Mouse (Mus musculus) kidney, adult 2 months (tissue): ENCODE results near the gene Ints6. TPM values are rescaled to one million over a fixed set of nuclear protein-coding genes. Genes with fewer than 3 reads are reported as not detected.

Source experiments
- DNase-seq: peaks from one replicate; pipeline ENCODE4 v3.0.0; 2021
- H3K27ac ChIP-seq: fragments of 200-500 bp; 2 replicates; pipeline ENCODE4 v1.5.1; 2012; ENCODE audit warnings: low read depth, low read length, control low read depth, inconsistent platforms; ENCODE audit not compliant: insufficient read depth
- H3K27me3 ChIP-seq: fragments of 200-500 bp; replicated peaks from 2 replicates; pipeline ENCODE4 v1.6.1; 2012; ENCODE audit warnings: mild to moderate bottlenecking, moderate library complexity, low read length, inconsistent platforms; ENCODE audit not compliant: control insufficient read depth, insufficient read depth
- H3K36me3 ChIP-seq: fragments of 200-500 bp; 2 replicates; pipeline ENCODE4 v1.6.1; 2012; ENCODE audit warnings: mild to moderate bottlenecking, moderate library complexity, low read length, inconsistent platforms; ENCODE audit not compliant: control insufficient read depth, insufficient read depth
- H3K4me1 ChIP-seq: fragments of 200-500 bp; 2 replicates; pipeline ENCODE4 v1.6.1; 2011; ENCODE audit warnings: low read length; ENCODE audit not compliant: control insufficient read depth, insufficient read depth
- H3K4me3 ChIP-seq: fragments of 200-500 bp; 2 replicates; pipeline ENCODE4 v1.5.1; 2011; ENCODE audit warnings: mild to moderate bottlenecking, low read depth, low read length, control low read depth; ENCODE audit not compliant: insufficient read depth
- CTCF ChIP-seq: fragments of 200-500 bp; conservative IDR thresholded peaks from 2 replicates; pipeline ENCODE4 v1.5.1; 2011; ENCODE audit warnings: low read depth, mild to moderate bottlenecking, control low read depth, low read length, moderate library complexity, mixed read lengths; ENCODE audit not compliant: insufficient read depth, insufficient read length
- POLR2A ChIP-seq: fragments of 200-500 bp; IDR thresholded peaks from one replicate; pipeline ENCODE4 v1.6.1; 2011; ENCODE audit warnings: low read depth, low read length, control low read depth
- WGBS: fragments of 180-500 bp; shearing (Covaris S2); methylation state at CpG from one replicate; pipeline ENCODE4 v1.1.7; 2018; 5-methylcytosine and 5-hydroxymethylcytosine counted together
- polyA plus RNA-seq: library from polyadenylated mRNA; depleted of rRNA; stranded (reverse); fragments of >200 nt; gene quantifications from 2 replicates; pipeline ENCODE4 v1.2.3, GENCODE M21; 2012

The Ints6 gene
- polyA plus RNA-seq, 1 experiment: 3.3 TPM

- Histone ChIP-seq H3K27me3 (no peaks in the 10 kb centered on the region), H3K36me3 (no peaks in the 10 kb centered on the region; the same call in 1 of the 2 replicates), H3K27ac (no peak overlapping the region), H3K4me3 (no peak overlapping the region), H3K4me1 (no peaks in the 10 kb centered on the region)
- TF ChIP-seq POLR2A: no peak
- no peak for TF ChIP-seq CTCF
- 87% methylated on average over 2 of the region's 2 CpGs for WGBS
- no peak for DNase-seq
These were observed 9.5 kb downstream of the Ints6 start for GRCm38 (mm10) chr14:62751479-62751878.

GRCm38 (mm10) chr14:62735646-62736045 is 25.3 kb downstream of the Ints6 start:
- no peak overlapping the region for H3K4me3 ChIP-seq
- no peak overlapping the region for H3K27ac ChIP-seq
- no peaks in the 10 kb centered on the region for H3K27me3 ChIP-seq
- no peaks in the 10 kb centered on the region; the same call in 1 of the 2 replicates for H3K36me3 ChIP-seq
- TF ChIP-seq CTCF (no peak), POLR2A (no peak)
- DNase-seq: no peak
- WGBS: 88% methylated on average over 1 of the region's 1 CpGs
- H3K4me1 ChIP-seq: no peaks in the 10 kb centered on the region

GRCm38 (mm10) chr14:62733666-62734065 is 27.3 kb downstream of the Ints6 start:
- Histone ChIP-seq H3K27me3 (no peaks in the 10 kb centered on the region), H3K4me3 (no peak overlapping the region), H3K4me1 (no peaks in the 10 kb centered on the region), H3K36me3 (no peaks in the 10 kb centered on the region; the same call in 1 of the 2 replicates), H3K27ac (no peak overlapping the region)
- DNase-seq: no peak
- TF ChIP-seq CTCF (no peak), POLR2A (no peak)
- 71% methylated on average over 2 of the region's 2 CpGs for WGBS

DNA sequence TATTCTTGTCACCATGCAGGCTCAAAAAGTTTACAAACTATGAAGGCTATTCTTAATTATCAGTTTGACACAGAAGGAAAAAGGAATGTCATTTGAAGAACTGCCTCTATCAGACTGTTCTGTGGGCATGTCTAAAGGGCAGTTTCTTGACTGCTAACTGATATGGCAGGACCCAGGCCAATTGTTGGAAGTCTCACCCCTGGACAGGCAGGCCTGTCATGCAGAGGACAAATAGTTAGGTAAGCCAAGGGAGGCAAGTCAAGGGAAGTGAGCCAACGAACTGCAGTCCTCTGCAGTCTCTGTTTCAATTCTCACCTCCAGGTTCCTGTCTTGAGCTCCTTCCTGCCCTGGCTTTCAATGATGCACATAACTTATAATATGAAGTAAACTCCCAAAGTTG is 29.1 kb downstream of the Ints6 start:
- Histone ChIP-seq H3K4me3 (no peak overlapping the region), H3K27me3 (no peaks in the 10 kb centered on the region), H3K4me1 (no peaks in the 10 kb centered on the region), H3K27ac (no peak overlapping the region), H3K36me3 (no peaks in the 10 kb centered on the region; the same call in 1 of the 2 replicates)
- TF ChIP-seq CTCF (no peak), POLR2A (no peak)
- no peak for DNase-seq
- WGBS: 76% methylated on average over 1 of the region's 1 CpGs

- Histone ChIP-seq H3K27me3 (no peaks in the 10 kb centered on the region), H3K36me3 (no peaks in the 10 kb centered on the region), H3K4me3 (no peak overlapping the region), H3K4me1 (no peaks in the 10 kb centered on the region), H3K27ac (no peak overlapping the region)
- DNase-seq: no peak
- no peak for TF ChIP-seq POLR2A
- no peak for TF ChIP-seq CTCF
These were observed 36.4 kb downstream of the Ints6 start for GRCm38 (mm10) chr14:62724560-62724959.

- Histone ChIP-seq H3K4me3 (no peak overlapping the region), H3K4me1 (no peaks in the 10 kb centered on the region), H3K27ac (no peak overlapping the region), H3K27me3 (no peaks in the 10 kb centered on the region), H3K36me3 (no peaks in the 10 kb centered on the region)
- DNase-seq: no peak
- TF ChIP-seq CTCF (no peak), POLR2A (no peak)
- WGBS: 92% methylated on average over 1 of the region's 1 CpGs
These were observed 39.3 kb downstream of the Ints6 start for GRCm38 (mm10) chr14:62721625-62722024.

DNA sequence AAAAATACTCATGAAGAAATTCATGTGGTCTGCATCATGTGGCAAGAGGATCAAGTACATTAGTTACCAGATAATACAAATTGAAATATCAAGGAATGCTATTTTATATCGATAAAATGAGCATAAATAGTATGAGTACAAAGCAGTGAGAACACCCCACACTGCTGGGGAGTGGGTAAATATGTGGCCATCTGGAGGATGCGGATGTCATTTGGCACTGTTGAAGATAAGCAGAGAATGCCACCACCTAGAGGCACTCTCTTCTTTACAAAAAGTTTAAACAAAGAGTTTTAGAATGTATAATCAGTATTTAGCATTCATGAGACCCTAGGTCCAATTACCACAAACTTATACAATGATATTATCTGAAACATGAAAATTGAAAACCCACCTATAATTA is 42.8 kb downstream of the Ints6 start:
- no peaks in the 10 kb centered on the region for H3K4me1 ChIP-seq
- TF ChIP-seq CTCF (no peak), POLR2A (no peak)
- H3K36me3 ChIP-seq: peaks cover 2% of the 10 kb centered on the region; the same call in 1 of the 2 replicates
- DNase-seq: no peak
- WGBS: 93% methylated on average over 2 of the region's 2 CpGs
- H3K27ac ChIP-seq: no peak overlapping the region
- H3K27me3 ChIP-seq: no peaks in the 10 kb centered on the region
- no peak overlapping the region for H3K4me3 ChIP-seq

- no peaks in the 10 kb centered on the region for H3K36me3 ChIP-seq
- H3K27ac ChIP-seq: no peak overlapping the region
- no peaks in the 10 kb centered on the region for H3K4me1 ChIP-seq
- WGBS: 98% methylated on average over 3 of the region's 3 CpGs
- no peak for DNase-seq
- no peak for TF ChIP-seq POLR2A
- no peak for TF ChIP-seq CTCF
- H3K4me3 ChIP-seq: no peak overlapping the region
- no peaks in the 10 kb centered on the region for H3K27me3 ChIP-seq
These were observed 87.3 kb downstream of the Ints6 start for GRCm38 (mm10) chr14:62673646-62674045.
